17 mouse cellular contexts compared by ENCODE assay signal in genomic region chr3:38871291-38871690, GRCm38 (mm10).
"Had no signal": no experiment of that assay in that cellular context is flagged by ENCODE, and none has a peak within 500 bp of the region (broad histone marks: within the 10 kb centered on the region; RNA-seq: fewer than 3 reads in every experiment).

No protein-coding gene starts in this region.

- H3K4me2 ChIP-seq: kidney, embryonic 15.5 days; limb, embryonic 13.5 days; liver, embryonic 12.5 days; liver, embryonic 15.5 days; lung, embryonic 15.5 days; midbrain, embryonic 12.5 days; midbrain, embryonic 15.5 days; neural tube, embryonic 13.5 days had no signal

- H3K9me3 ChIP-seq: kidney, embryonic 15.5 days; limb, embryonic 10.5 days; limb, embryonic 13.5 days; liver, embryonic 12.5 days; liver, embryonic 15.5 days; lung, embryonic 15.5 days; midbrain, embryonic 12.5 days; midbrain, embryonic 15.5 days; neural tube, embryonic 13.5 days had no signal

- H3K27ac ChIP-seq: kidney, embryonic 15.5 days; limb, embryonic 10.5 days; limb, embryonic 13.5 days; liver, embryonic 12.5 days; liver, embryonic 15.5 days; lung, embryonic 15.5 days; macrophage; midbrain, embryonic 12.5 days; midbrain, embryonic 15.5 days; neural tube, embryonic 13.5 days had no signal

- ATAC-seq: liver, embryonic 12.5 days; midbrain, embryonic 15.5 days had no signal

- H3K4me1 ChIP-seq: kidney, embryonic 15.5 days; limb, embryonic 10.5 days; limb, embryonic 13.5 days; liver, embryonic 12.5 days; liver, embryonic 15.5 days; lung, embryonic 15.5 days; midbrain, embryonic 12.5 days; midbrain, embryonic 15.5 days; neural tube, embryonic 13.5 days had no signal

- H3K36me3 ChIP-seq: kidney, embryonic 15.5 days; limb, embryonic 10.5 days; limb, embryonic 13.5 days; liver, embryonic 12.5 days; liver, embryonic 15.5 days; lung, embryonic 15.5 days; midbrain, embryonic 12.5 days; midbrain, embryonic 15.5 days; neural tube, embryonic 13.5 days had no signal

- H3K27me3 ChIP-seq: kidney, embryonic 15.5 days; limb, embryonic 13.5 days; liver, embryonic 12.5 days; liver, embryonic 15.5 days; lung, embryonic 15.5 days; midbrain, embryonic 12.5 days; midbrain, embryonic 15.5 days; neural tube, embryonic 13.5 days had no signal

- H3K9ac ChIP-seq: kidney, embryonic 15.5 days; limb, embryonic 13.5 days; liver, embryonic 12.5 days; liver, embryonic 15.5 days; lung, embryonic 15.5 days; midbrain, embryonic 12.5 days; midbrain, embryonic 15.5 days; neural tube, embryonic 13.5 days had no signal

- DNase-seq: kidney, adult 8-10 months; kidney, postnatal 10 days; kidney, postnatal 36 days; liver; lung, adult 18-20 months; thymus, adult 18-20 months; thymus, postnatal 36 days had no signal

- H3K4me3 ChIP-seq: kidney, embryonic 15.5 days; limb, embryonic 10.5 days; limb, embryonic 13.5 days; liver, embryonic 12.5 days; liver, embryonic 15.5 days; lung, embryonic 15.5 days; midbrain, embryonic 12.5 days; midbrain, embryonic 15.5 days; neural tube, embryonic 13.5 days had no signal
